Mouse (Mus musculus) intestine, embryonic 15.5 days (tissue): Measurements from ENCODE around the gene Gtpbp10. TPM values are rescaled to one million over a fixed set of nuclear protein-coding genes. Genes with fewer than 3 reads are reported as not detected.
A peak's percentile ranks its signal among the peaks of the same experiment; 100 is the strongest.

Source experiments
- ATAC-seq: fragments of 200-750 bp; cut with Nextera tagmentation; 2 replicates; pipeline ENCODE4 v1.8.0; 2017; ENCODE audit warnings: moderate TSS enrichment, moderate library complexity
- H3K27ac ChIP-seq: fragments of 300-500 bp; sonication (generic); 2 replicates; pipeline ENCODE4 v1.5.1; 2015; ENCODE audit warnings: mild to moderate bottlenecking, inconsistent platforms
- H3K27me3 ChIP-seq: fragments of 300-500 bp; sonication (generic); replicated peaks from 2 replicates; pipeline ENCODE4 v1.6.1; 2015; ENCODE audit warnings: inconsistent platforms
- H3K36me3 ChIP-seq: fragments of 300-500 bp; sonication (generic); 2 replicates; pipeline ENCODE4 v1.6.1; 2015; ENCODE audit warnings: inconsistent platforms
- H3K4me1 ChIP-seq: fragments of 300-500 bp; sonication (generic); replicated peaks from 2 replicates; pipeline ENCODE4 v1.6.1; 2015; ENCODE audit warnings: inconsistent platforms
- H3K4me2 ChIP-seq: fragments of 300-500 bp; sonication (generic); replicated peaks from 2 replicates; pipeline ENCODE4 v1.6.1; 2015; ENCODE audit warnings: mild to moderate bottlenecking, inconsistent platforms
- H3K4me3 ChIP-seq: fragments of 300-500 bp; sonication (generic); replicated peaks from 2 replicates; pipeline ENCODE4 v1.5.1; 2015; ENCODE audit warnings: inconsistent platforms
- H3K9ac ChIP-seq: fragments of 300-500 bp; sonication (generic); 2 replicates; pipeline ENCODE4 v1.6.1; 2015; ENCODE audit warnings: inconsistent platforms
- H3K9me3 ChIP-seq: fragments of 300-500 bp; sonication (generic); 2 replicates; pipeline ENCODE4 v1.6.1; 2016; ENCODE audit warnings: inconsistent platforms
- WGBS: fragments of 180-500 bp; shearing (Covaris S2); methylation state at CpG from one replicate; pipeline ENCODE4 v1.1.7; 2015; 5-methylcytosine and 5-hydroxymethylcytosine counted together
- polyA plus RNA-seq: library from polyadenylated mRNA; unstranded; fragments of >200 nt; fragmentation: Nextera tagmentation; extraction: Ambion mirVana; gene quantifications from 2 replicates; pipeline ENCODE4 v1.2.1, GENCODE M21; 2015

Gene Gtpbp10
- polyA plus RNA-seq, 1 experiment from 2014 or later, result 32.5 TPM

GRCm38 (mm10) chr5:5514196-5515076, 44.9 kb downstream of the Gtpbp10 start, which contains the start of gene Cldn12:
TSS of gene Cldn12 (minus strand) at chr5:5514958.
- Histone ChIP-seq H3K4me2 (peak within 1 kb of the TSS; percentile 75), H3K27me3 (no peaks in the 10 kb centered on the region), H3K36me3 (0 out of 2 replicates have a peak, but pooled peaks cover 3% of the 10 kb centered on the region), H3K4me3 (peak within 1 kb of the TSS; percentile 71), H3K4me1 (no peaks in the 10 kb centered on the region), H3K27ac (peak within 1 kb of the TSS; percentile 93), H3K9me3 (no peaks in the 10 kb centered on the region), H3K9ac (peak within 1 kb of the TSS; percentile 70)
- ATAC-seq, result peak; percentile 97
- under 1% methylated on average over 79 of the region's 79 CpGs for WGBS

- Histone ChIP-seq H3K4me3 (no peak overlapping the region), H3K4me1 (no peaks in the 10 kb centered on the region), H3K9ac (no peak overlapping the region), H3K27me3 (no peaks in the 10 kb centered on the region), H3K36me3 (0 out of 2 replicates have a peak, but pooled peaks cover 6% of the 10 kb centered on the region), H3K9me3 (no peaks in the 10 kb centered on the region), H3K4me2 (no peak overlapping the region), H3K27ac (no peak overlapping the region)
- no peak for ATAC-seq
- 85% methylated on average over 3 of the region's 3 CpGs for WGBS
Observed at GRCm38 (mm10) chr5:5511401-5511800, 47.9 kb downstream of the Gtpbp10 start.

- H3K4me1 ChIP-seq, result no peaks in the 10 kb centered on the region
- 0 out of 2 replicates have a peak, but pooled peaks cover 6% of the 10 kb centered on the region for H3K36me3 ChIP-seq
- H3K27me3 ChIP-seq, result no peaks in the 10 kb centered on the region
- no peak overlapping the region for H3K9ac ChIP-seq
- no peak overlapping the region for H3K27ac ChIP-seq
- H3K9me3 ChIP-seq, result no peaks in the 10 kb centered on the region
- H3K4me2 ChIP-seq, result no peak overlapping the region
- WGBS, result 79% methylated on average over 5 of the region's 5 CpGs
- H3K4me3 ChIP-seq, result no peak overlapping the region
- ATAC-seq, result no peak
Observed at GRCm38 (mm10) chr5:5510989-5511388, 48.3 kb downstream of the Gtpbp10 start.

GRCm38 (mm10) chr5:5510304-5510887, 48.9 kb downstream of the Gtpbp10 start:
- no peak for ATAC-seq
- Histone ChIP-seq H3K4me2 (no peak overlapping the region), H3K9ac (no peak overlapping the region), H3K4me3 (no peak overlapping the region), H3K36me3 (0 out of 2 replicates have a peak, but pooled peaks cover 6% of the 10 kb centered on the region), H3K27ac (no peak overlapping the region), H3K27me3 (no peaks in the 10 kb centered on the region), H3K4me1 (no peaks in the 10 kb centered on the region), H3K9me3 (no peaks in the 10 kb centered on the region)
- 81% methylated on average over 10 of the region's 10 CpGs for WGBS

GRCm38 (mm10) chr5:5508231-5508630, 51.1 kb downstream of the Gtpbp10 start:
- 84% methylated on average over 10 of the region's 10 CpGs for WGBS
- no peak overlapping the region for H3K27ac ChIP-seq
- no peak overlapping the region for H3K4me3 ChIP-seq
- no peak for ATAC-seq
- no peaks in the 10 kb centered on the region for H3K4me1 ChIP-seq
- H3K36me3 ChIP-seq, result 0 out of 2 replicates have a peak, but pooled peaks cover 6% of the 10 kb centered on the region
- no peak overlapping the region for H3K9ac ChIP-seq
- H3K4me2 ChIP-seq, result no peak overlapping the region
- no peaks in the 10 kb centered on the region for H3K27me3 ChIP-seq
- H3K9me3 ChIP-seq, result no peaks in the 10 kb centered on the region

GRCm38 (mm10) chr5:5507701-5508225, 51.6 kb downstream of the Gtpbp10 start:
- ATAC-seq, result peak; percentile 78

GRCm38 (mm10) chr5:5504456-5504855, 54.9 kb downstream of the Gtpbp10 start:
- WGBS, result 87% methylated on average over 13 of the region's 13 CpGs
- no peak overlapping the region for H3K9ac ChIP-seq

More at GRCm38 (mm10) chr5:5507701-5508225, 51.6 kb downstream of the Gtpbp10 start:
- WGBS, result 54% methylated on average over 20 of the region's 20 CpGs
- no peak overlapping the region for H3K4me2 ChIP-seq
- no peak overlapping the region for H3K9ac ChIP-seq
- no peaks in the 10 kb centered on the region for H3K4me1 ChIP-seq
- no peak overlapping the region for H3K4me3 ChIP-seq
- no peaks in the 10 kb centered on the region for H3K27me3 ChIP-seq
- no peak overlapping the region for H3K27ac ChIP-seq
- H3K36me3 ChIP-seq, result 0 out of 2 replicates have a peak, but pooled peaks cover 6% of the 10 kb centered on the region
- no peaks in the 10 kb centered on the region for H3K9me3 ChIP-seq

GRCm38 (mm10) chr5:5503381-5503780, 56.0 kb downstream of the Gtpbp10 start:
- Histone ChIP-seq H3K4me3 (no peak overlapping the region), H3K9me3 (no peaks in the 10 kb centered on the region), H3K27me3 (no peaks in the 10 kb centered on the region), H3K4me1 (no peaks in the 10 kb centered on the region), H3K36me3 (0 out of 2 replicates have a peak, but pooled peaks cover 3% of the 10 kb centered on the region), H3K4me2 (no peak overlapping the region), H3K27ac (no peak overlapping the region), H3K9ac (no peak overlapping the region)
- ATAC-seq, result no peak
- WGBS, result 83% methylated on average over 4 of the region's 4 CpGs

More at GRCm38 (mm10) chr5:5504456-5504855, 54.9 kb downstream of the Gtpbp10 start:
- no peak overlapping the region for H3K27ac ChIP-seq
- H3K4me3 ChIP-seq, result no peak overlapping the region
- no peak for ATAC-seq
- no peaks in the 10 kb centered on the region for H3K27me3 ChIP-seq
- no peak overlapping the region for H3K4me2 ChIP-seq
- H3K9me3 ChIP-seq, result no peaks in the 10 kb centered on the region
- no peaks in the 10 kb centered on the region for H3K4me1 ChIP-seq
- 0 out of 2 replicates have a peak, but pooled peaks cover 3% of the 10 kb centered on the region for H3K36me3 ChIP-seq

- no peaks in the 10 kb centered on the region for H3K27me3 ChIP-seq
- H3K4me1 ChIP-seq, result no peaks in the 10 kb centered on the region
Observed at GRCm38 (mm10) chr5:5501583-5501982, 57.8 kb downstream of the Gtpbp10 start.

GRCm38 (mm10) chr5:5496393-5496792, 62.9 kb downstream of the Gtpbp10 start:
- 57% methylated on average over 3 of the region's 3 CpGs for WGBS
- H3K4me3 ChIP-seq, result no peak overlapping the region
- no peaks in the 10 kb centered on the region for H3K9me3 ChIP-seq
- no peaks in the 10 kb centered on the region for H3K4me1 ChIP-seq
- no peaks in the 10 kb centered on the region for H3K27me3 ChIP-seq
- no peak overlapping the region for H3K4me2 ChIP-seq
- H3K9ac ChIP-seq, result no peak overlapping the region
- no peak overlapping the region for H3K27ac ChIP-seq
- H3K36me3 ChIP-seq, result no peaks in the 10 kb centered on the region
- ATAC-seq, result no peak

More at GRCm38 (mm10) chr5:5501583-5501982, 57.8 kb downstream of the Gtpbp10 start:
- H3K4me3 ChIP-seq, result no peak overlapping the region
- H3K27ac ChIP-seq, result no peak overlapping the region
- no peaks in the 10 kb centered on the region for H3K9me3 ChIP-seq
- no peak overlapping the region for H3K9ac ChIP-seq
- H3K4me2 ChIP-seq, result no peak overlapping the region
- H3K36me3 ChIP-seq, result no peaks in the 10 kb centered on the region
- no peak for ATAC-seq
- WGBS, result 76% methylated on average over 2 of the region's 2 CpGs

- 75% methylated on average over 4 of the region's 4 CpGs for WGBS
- no peak overlapping the region for H3K4me2 ChIP-seq
- H3K9me3 ChIP-seq, result no peaks in the 10 kb centered on the region
- H3K4me3 ChIP-seq, result no peak overlapping the region
- H3K27me3 ChIP-seq, result no peaks in the 10 kb centered on the region
- peak; percentile 61; the same call in 1 of the 2 replicates for ATAC-seq
- H3K9ac ChIP-seq, result no peak overlapping the region
- no peak overlapping the region for H3K27ac ChIP-seq
- H3K4me1 ChIP-seq, result no peaks in the 10 kb centered on the region
- H3K36me3 ChIP-seq, result no peaks in the 10 kb centered on the region
Observed at GRCm38 (mm10) chr5:5495042-5495441, 64.3 kb downstream of the Gtpbp10 start.
